Mouse (Mus musculus): ENCODE measurements at regions not wholly inside any gene's neighbourhood (a gene's known extent, or its start where the extent isn't known, plus 50 kb on each side); places are given as distances from the start of the nearest gene placed in this dataset.

- H3K9ac ChIP-seq = no peak overlapping the region
- H3K4me3 ChIP-seq = no peak overlapping the region
- H3K4me1 ChIP-seq = no peaks in the 10 kb centered on the region; the same call in 1 of the 2 replicates
- no peaks in the 10 kb centered on the region for H3K9me3 ChIP-seq
- no peak overlapping the region for H3K4me2 ChIP-seq
- ATAC-seq (ENCODE audit: insufficient number of reproducible peaks, low FRiP score, low TSS enrichment, low read depth) = peak; percentile 74; the same call in 1 of the 2 replicates
- H3K27me3 ChIP-seq = no peaks in the 10 kb centered on the region
- H3K27ac ChIP-seq = no peak overlapping the region
- H3K36me3 ChIP-seq = no peaks in the 10 kb centered on the region
- WGBS = 53% methylated on average over 4 of the region's 4 CpGs
These were observed 774.6 kb downstream of the Brinp1 start for GRCm38 (mm10) chr4:68179551-68179950.

- Histone ChIP-seq H3K4me1 (no peaks in the 10 kb centered on the region), H3K27me3 (no peaks in the 10 kb centered on the region), H3K4me2 (no peak overlapping the region), H3K36me3 (no peaks in the 10 kb centered on the region), H3K27ac (no peak overlapping the region), H3K9ac (no peak overlapping the region), H3K9me3 (no peaks in the 10 kb centered on the region), H3K4me3 (no peak overlapping the region)
- ATAC-seq (ENCODE audit: insufficient number of reproducible peaks, low FRiP score, low TSS enrichment, low read depth) = no peak
- WGBS = 80% methylated on average over 1 of the region's 1 CpGs
These were observed 797.7 kb downstream of the Brinp1 start for GRCm38 (mm10) chr4:68156499-68156898.

- H3K4me2 ChIP-seq = no peak overlapping the region
- 85% methylated on average over 5 of the region's 5 CpGs for WGBS
- ATAC-seq (ENCODE audit: insufficient number of reproducible peaks, low FRiP score, low TSS enrichment, low read depth) = no peak
- no peak overlapping the region for H3K27ac ChIP-seq
- H3K27me3 ChIP-seq = no peaks in the 10 kb centered on the region
- no peak overlapping the region for H3K9ac ChIP-seq
- no peaks in the 10 kb centered on the region for H3K4me1 ChIP-seq
- no peak overlapping the region for H3K4me3 ChIP-seq
- no peaks in the 10 kb centered on the region for H3K36me3 ChIP-seq
- H3K9me3 ChIP-seq = no peaks in the 10 kb centered on the region
These were observed 805.6 kb downstream of the Brinp1 start for GRCm38 (mm10) chr4:68148483-68149069.

- H3K4me2 ChIP-seq = no peak overlapping the region
- no peaks in the 10 kb centered on the region for H3K27me3 ChIP-seq
- H3K36me3 ChIP-seq = no peaks in the 10 kb centered on the region
- no peak overlapping the region for H3K27ac ChIP-seq
- 71% methylated on average over 4 of the region's 4 CpGs for WGBS
- no peak overlapping the region for H3K4me3 ChIP-seq
- no peak overlapping the region for H3K9ac ChIP-seq
- no peaks in the 10 kb centered on the region for H3K9me3 ChIP-seq
- H3K4me1 ChIP-seq = no peaks in the 10 kb centered on the region
- ATAC-seq (ENCODE audit: insufficient number of reproducible peaks, low FRiP score, low TSS enrichment, low read depth) = no peak
These were observed 826.1 kb downstream of the Brinp1 start for GRCm38 (mm10) chr4:68128124-68128523.

DNA sequence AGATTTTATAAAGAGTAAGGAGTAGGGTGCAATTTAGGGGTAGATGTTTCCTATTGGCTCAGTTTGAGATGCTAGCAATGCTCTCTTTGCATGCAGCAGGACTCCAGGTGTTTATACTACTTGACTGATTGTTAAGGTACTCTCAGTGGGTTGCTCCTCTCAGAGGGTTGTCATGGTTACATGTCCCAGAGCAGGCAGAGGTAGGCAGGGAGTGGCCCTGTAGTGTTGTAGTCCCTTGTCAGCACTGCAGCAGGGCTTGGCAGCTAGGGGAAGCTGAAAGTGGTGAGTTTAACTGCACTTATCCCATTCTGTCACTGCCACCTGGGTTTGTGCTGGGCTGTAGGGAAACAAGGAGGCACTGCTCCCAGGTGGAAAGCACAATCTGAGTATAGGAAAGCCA is 839.7 kb downstream of the Brinp1 start:
- Histone ChIP-seq H3K27ac (no peak overlapping the region), H3K9me3 (no peaks in the 10 kb centered on the region)
- ATAC-seq (ENCODE audit: insufficient number of reproducible peaks, low FRiP score, low TSS enrichment, low read depth) = no peak

GRCm38 (mm10) chr4:68085255-68085654 is 868.9 kb downstream of the Brinp1 start:
- H3K4me2 ChIP-seq = no peak overlapping the region
- no peak overlapping the region for H3K27ac ChIP-seq
- no peaks in the 10 kb centered on the region for H3K4me1 ChIP-seq
- 89% methylated on average over 3 of the region's 3 CpGs for WGBS
- H3K27me3 ChIP-seq = no peaks in the 10 kb centered on the region
- no peaks in the 10 kb centered on the region for H3K9me3 ChIP-seq
- H3K4me3 ChIP-seq = no peak overlapping the region
- no peak overlapping the region for H3K9ac ChIP-seq
- H3K36me3 ChIP-seq = no peaks in the 10 kb centered on the region
- no peak for ATAC-seq (ENCODE audit: insufficient number of reproducible peaks, low FRiP score, low TSS enrichment, low read depth)

More for the DNA sequence above, 839.7 kb downstream of the Brinp1 start:
- Histone ChIP-seq H3K27me3 (no peaks in the 10 kb centered on the region), H3K9ac (no peak overlapping the region), H3K4me1 (no peaks in the 10 kb centered on the region), H3K4me3 (no peak overlapping the region), H3K36me3 (no peaks in the 10 kb centered on the region), H3K4me2 (no peak overlapping the region)

DNA sequence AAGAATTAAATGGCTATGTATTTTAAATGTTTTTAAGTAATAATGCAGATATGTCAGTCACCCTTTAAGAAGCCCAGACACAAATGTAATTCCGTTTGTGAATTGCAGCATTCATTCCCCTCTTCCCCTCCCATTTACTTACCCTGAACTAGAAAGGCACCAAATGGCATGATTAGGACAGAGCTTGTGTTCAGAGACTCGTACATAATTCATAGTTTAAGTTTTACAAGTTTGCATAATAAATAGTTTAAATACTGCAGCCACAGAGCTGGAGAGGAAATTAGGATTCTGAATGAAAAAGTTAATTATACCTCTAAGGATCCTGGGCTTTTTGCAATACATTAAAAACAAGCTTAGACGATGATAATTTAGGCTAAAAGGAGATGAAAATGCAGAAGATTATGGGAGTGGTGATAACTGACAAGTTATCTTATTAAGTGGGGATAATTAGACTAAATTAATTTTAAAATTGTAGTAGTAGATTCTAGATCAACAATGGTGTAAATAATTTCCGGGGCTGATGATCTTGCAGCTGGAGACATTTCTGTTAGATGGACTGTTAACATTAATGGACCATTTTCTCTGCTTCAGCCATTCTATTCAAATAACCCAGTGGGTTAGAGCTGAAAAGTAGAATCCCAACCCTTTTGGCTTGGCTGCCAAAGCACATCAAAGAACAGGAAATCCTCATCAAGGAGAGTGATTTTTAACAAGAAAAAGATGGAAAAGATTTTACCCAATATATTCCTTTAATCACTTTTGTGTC is 897.2 kb downstream of the Brinp1 start:
- Histone ChIP-seq H3K27ac (no peak overlapping the region), H3K27me3 (no peaks in the 10 kb centered on the region), H3K9me3 (no peaks in the 10 kb centered on the region), H3K9ac (no peak overlapping the region), H3K36me3 (no peaks in the 10 kb centered on the region), H3K4me1 (no peaks in the 10 kb centered on the region), H3K4me3 (no peak overlapping the region), H3K4me2 (no peak overlapping the region)
- 50% methylated on average over 4 of the region's 4 CpGs for WGBS
- ATAC-seq (ENCODE audit: insufficient number of reproducible peaks, low FRiP score, low TSS enrichment, low read depth) = no peak

DNA sequence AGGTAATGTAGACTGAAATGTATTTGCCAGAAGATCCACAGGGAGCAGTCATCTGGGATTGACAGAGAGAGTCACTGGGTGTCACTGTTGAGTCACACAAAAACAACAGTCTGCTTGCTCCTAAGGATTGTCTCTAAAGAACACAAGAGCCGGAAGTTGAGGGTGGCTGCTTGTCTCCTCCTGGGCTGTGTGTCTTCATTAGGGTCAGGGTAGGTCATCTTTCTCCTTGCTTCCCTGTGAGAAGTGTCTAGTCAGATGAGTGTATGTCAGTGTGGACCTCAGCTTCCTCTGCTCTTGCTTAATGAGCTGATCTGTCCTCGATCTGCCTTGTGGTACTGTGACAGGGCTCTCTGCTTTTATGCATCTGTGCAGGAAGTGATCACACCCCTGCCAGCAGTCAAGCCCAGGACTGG is 931.3 kb downstream of the Brinp1 start:
- Histone ChIP-seq H3K4me2 (no peak overlapping the region), H3K27me3 (no peaks in the 10 kb centered on the region), H3K27ac (no peak overlapping the region), H3K4me1 (no peaks in the 10 kb centered on the region), H3K9ac (no peak overlapping the region), H3K4me3 (no peak overlapping the region), H3K9me3 (no peaks in the 10 kb centered on the region), H3K36me3 (no peaks in the 10 kb centered on the region)
- ATAC-seq (ENCODE audit: insufficient number of reproducible peaks, low FRiP score, low TSS enrichment, low read depth) = no peak
- 8% methylated on average over 2 of the region's 2 CpGs for WGBS

- H3K4me2 ChIP-seq = no peak overlapping the region
- ATAC-seq (ENCODE audit: insufficient number of reproducible peaks, low FRiP score, low TSS enrichment, low read depth) = no peak
- WGBS = 49% methylated on average over 2 of the region's 2 CpGs
- H3K27ac ChIP-seq = no peak overlapping the region
- no peak overlapping the region for H3K4me3 ChIP-seq
- H3K9me3 ChIP-seq = no peaks in the 10 kb centered on the region
- no peaks in the 10 kb centered on the region for H3K27me3 ChIP-seq
- no peaks in the 10 kb centered on the region for H3K4me1 ChIP-seq
- no peaks in the 10 kb centered on the region for H3K36me3 ChIP-seq
- H3K9ac ChIP-seq = no peak overlapping the region
These were observed 942.8 kb downstream of the Brinp1 start for GRCm38 (mm10) chr4:68011371-68011770.

GRCm38 (mm10) chr4:67994796-67995283 is 959.4 kb downstream of the Brinp1 start:
- Histone ChIP-seq H3K9me3 (no peaks in the 10 kb centered on the region), H3K4me1 (no peaks in the 10 kb centered on the region), H3K27me3 (no peaks in the 10 kb centered on the region), H3K27ac (no peak overlapping the region), H3K36me3 (no peaks in the 10 kb centered on the region), H3K9ac (no peak overlapping the region), H3K4me3 (no peak overlapping the region), H3K4me2 (no peak overlapping the region)
- ATAC-seq (ENCODE audit: insufficient number of reproducible peaks, low FRiP score, low TSS enrichment, low read depth) = no peak
- 77% methylated on average over 7 of the region's 7 CpGs for WGBS

- Histone ChIP-seq H3K4me3 (no peak overlapping the region), H3K9me3 (no peaks in the 10 kb centered on the region), H3K27ac (no peak overlapping the region), H3K4me1 (no peaks in the 10 kb centered on the region), H3K9ac (no peak overlapping the region), H3K4me2 (no peak overlapping the region), H3K27me3 (no peaks in the 10 kb centered on the region), H3K36me3 (no peaks in the 10 kb centered on the region)
- WGBS = 57% methylated on average over 1 of the region's 1 CpGs
- no peak for ATAC-seq (ENCODE audit: insufficient number of reproducible peaks, low FRiP score, low TSS enrichment, low read depth)
These were observed 990.7 kb downstream of the Brinp1 start for GRCm38 (mm10) chr4:67963456-67963855.

GRCm38 (mm10) chr4:67948000-67948399 is 1006.2 kb downstream of the Brinp1 start:
- Histone ChIP-seq H3K27ac (no peak overlapping the region), H3K4me1 (no peaks in the 10 kb centered on the region), H3K9ac (no peak overlapping the region), H3K4me2 (no peak overlapping the region), H3K9me3 (no peaks in the 10 kb centered on the region), H3K4me3 (no peak overlapping the region), H3K27me3 (no peaks in the 10 kb centered on the region), H3K36me3 (no peaks in the 10 kb centered on the region)
- ATAC-seq (ENCODE audit: insufficient number of reproducible peaks, low FRiP score, low TSS enrichment, low read depth) = no peak
